Mouse (Mus musculus): Measurements from ENCODE around the gene Gm21738. TPM values are rescaled to one million over a fixed set of nuclear protein-coding genes. Genes with fewer than 3 reads are reported as not detected.

The Gm21738 gene
- polyA plus RNA-seq (2014; fragmentation: Illumina TruSeq; extraction: RNeasy Lipid Tissue Mini Kit (QIAGEN cat#74804); ENCODE audit: low read depth, low replicate concordance) = not detected

GRCm38 (mm10) chr14:19418830-19419229 is at the start of gene Gm21738:
Gene Gm21738 (minus strand): TSS chr14:19418930.

Other genes starting within 250 kb of the Gm21738 start
- not detected for gene Gm2244, start 131.0 kb upstream of the Gm21738 start, polyA plus RNA-seq (2014; fragmentation: Illumina TruSeq; extraction: RNeasy Lipid Tissue Mini Kit (QIAGEN cat#74804); ENCODE audit: low read depth, low replicate concordance)
- gene Gm2237, start 166.2 kb upstream of the Gm21738 start, polyA plus RNA-seq (2014; fragmentation: Illumina TruSeq; extraction: RNeasy Lipid Tissue Mini Kit (QIAGEN cat#74804); ENCODE audit: low read depth, low replicate concordance) = 1.4 TPM
- 0.56 TPM for gene Gm5458, start 183.7 kb upstream of the Gm21738 start, polyA plus RNA-seq (2014; fragmentation: Illumina TruSeq; extraction: RNeasy Lipid Tissue Mini Kit (QIAGEN cat#74804); ENCODE audit: low read depth, low replicate concordance)